Mouse (Mus musculus) lung, postnatal 0 days (tissue): Measurements from ENCODE around the gene Dagla.

Source experiments
- CTCF ChIP-seq: IDR thresholded peaks from 2 replicates; pipeline ENCODE4 v1.5.1; 2016; ENCODE audit warnings: antibody characterized with exemption, mild to moderate bottlenecking
- EP300 ChIP-seq: IDR thresholded peaks from 2 replicates; pipeline ENCODE4 v1.6.1; 2016; ENCODE audit warnings: antibody characterized with exemption, mild to moderate bottlenecking, control low read depth

- TF ChIP-seq CTCF: no peak
- TF ChIP-seq EP300: no peak
These were observed 68.7 kb downstream of the Dagla start for GRCm38 (mm10) chr19:10235784-10236565.
